Mouse (Mus musculus) stomach, postnatal 0 days (tissue): ENCODE results near the gene Mark1.

Experiments
- CTCF ChIP-seq: IDR thresholded peaks from 2 replicates; pipeline ENCODE4 v1.5.1; 2016; ENCODE audit warnings: antibody characterized with exemption, low read depth, mild to moderate bottlenecking, moderate library complexity
- EP300 ChIP-seq: optimal IDR thresholded peaks from 2 replicates; pipeline ENCODE3; 2016; ENCODE audit warnings: antibody characterized with exemption

- TF ChIP-seq CTCF, result no peak
- no peak for TF ChIP-seq EP300
Measured at GRCm38 (mm10) chr1:184931097-184931496, 68.3 kb downstream of the Mark1 start.
